Mouse (Mus musculus): ENCODE results near the gene Vwce. TPM values are rescaled to one million over a fixed set of nuclear protein-coding genes. Genes with fewer than 3 reads are reported as not detected.
A peak's percentile ranks its signal among the peaks of the same experiment; 100 is the strongest.

Vwce gene
- polyA plus RNA-seq, 1 experiment from 2014 or later, result 0.82 TPM

- Histone ChIP-seq H3K36me3 (peaks cover 26% of the 10 kb centered on the region), H3K4me3 (no peak overlapping the region), H3K9me3 (replicated peaks) (no peaks in the 10 kb centered on the region), H3K4me1 (replicated peaks) (peaks cover 49% of the 10 kb centered on the region), H3K27me3 (no peaks in the 10 kb centered on the region), H3K4me2 (no peak overlapping the region), H3K9ac (no peak overlapping the region), H3K27ac (0 out of 2 replicates have a peak overlapping the region, but pooled peaks have one; percentile 89)
- ATAC-seq (replicated peaks; ENCODE audit: insufficient number of reproducible peaks, insufficient read depth, low FRiP score, low read depth), result no peak
- WGBS, result 83% methylated on average over 1 of the region's 1 CpGs
Observed at GRCm38 (mm10) chr19:10707881-10708280, 73.9 kb downstream of the Vwce start.

GRCm38 (mm10) chr19:10708900-10709299 is 74.9 kb downstream of the Vwce start:
- no peak overlapping the region for H3K9ac ChIP-seq
- no peak for ATAC-seq (replicated peaks; ENCODE audit: insufficient number of reproducible peaks, insufficient read depth, low FRiP score, low read depth)
- 73% methylated on average over 6 of the region's 6 CpGs for WGBS
- no peaks in the 10 kb centered on the region for H3K27me3 ChIP-seq
- H3K36me3 ChIP-seq, result peaks cover 36% of the 10 kb centered on the region
- no peak overlapping the region for H3K4me3 ChIP-seq
- no peaks in the 10 kb centered on the region for H3K9me3 ChIP-seq (replicated peaks)
- H3K4me2 ChIP-seq, result no peak overlapping the region
- H3K27ac ChIP-seq, result peak overlapping the region; percentile 89
- peaks cover 47% of the 10 kb centered on the region for H3K4me1 ChIP-seq (replicated peaks)

- peak; percentile 86 for ATAC-seq (replicated peaks; ENCODE audit: insufficient number of reproducible peaks, insufficient read depth, low FRiP score, low read depth)
- H3K9me3 ChIP-seq (replicated peaks), result no peaks in the 10 kb centered on the region
- H3K27me3 ChIP-seq, result no peaks in the 10 kb centered on the region
- H3K9ac ChIP-seq, result no peak overlapping the region
- 11% methylated on average over 8 of the region's 8 CpGs for WGBS
- peak overlapping the region; percentile 89 for H3K27ac ChIP-seq
- H3K4me1 ChIP-seq (replicated peaks), result peaks cover 47% of the 10 kb centered on the region
- peaks cover 42% of the 10 kb centered on the region for H3K36me3 ChIP-seq
- no peak overlapping the region for H3K4me3 ChIP-seq
- no peak overlapping the region for H3K4me2 ChIP-seq
Observed at GRCm38 (mm10) chr19:10709360-10710087, 75.5 kb downstream of the Vwce start.

- H3K4me1 ChIP-seq (replicated peaks), result peaks cover 41% of the 10 kb centered on the region
- H3K27me3 ChIP-seq, result no peaks in the 10 kb centered on the region
- H3K4me3 ChIP-seq, result no peak overlapping the region
- peak overlapping the region; percentile 22 for H3K9ac ChIP-seq
- no peaks in the 10 kb centered on the region for H3K9me3 ChIP-seq (replicated peaks)
- H3K27ac ChIP-seq, result peak overlapping the region; percentile 89
- peaks cover 42% of the 10 kb centered on the region for H3K36me3 ChIP-seq
- ATAC-seq (replicated peaks; ENCODE audit: insufficient number of reproducible peaks, insufficient read depth, low FRiP score, low read depth), result peak; percentile 29; the same call in 1 of the 2 replicates
- WGBS, result 54% methylated on average over 9 of the region's 9 CpGs
- no peak overlapping the region for H3K4me2 ChIP-seq
Observed at GRCm38 (mm10) chr19:10710088-10710511, 76.1 kb downstream of the Vwce start.

- no peak overlapping the region for H3K9ac ChIP-seq
- no peak overlapping the region for H3K4me3 ChIP-seq
- peaks cover 35% of the 10 kb centered on the region for H3K4me1 ChIP-seq (replicated peaks)
- H3K9me3 ChIP-seq (replicated peaks), result no peaks in the 10 kb centered on the region
- H3K27ac ChIP-seq, result peak overlapping the region; percentile 89; the same call in 1 of the 2 replicates
- no peak for ATAC-seq (replicated peaks; ENCODE audit: insufficient number of reproducible peaks, insufficient read depth, low FRiP score, low read depth)
- 85% methylated on average over 4 of the region's 4 CpGs for WGBS
- H3K36me3 ChIP-seq, result peaks cover 42% of the 10 kb centered on the region
- H3K4me2 ChIP-seq, result no peak overlapping the region
- H3K27me3 ChIP-seq, result no peaks in the 10 kb centered on the region
Observed at GRCm38 (mm10) chr19:10710751-10711150, 76.7 kb downstream of the Vwce start.

- no peaks in the 10 kb centered on the region for H3K9me3 ChIP-seq (replicated peaks)
- WGBS, result 95% methylated on average over 7 of the region's 7 CpGs
Observed at GRCm38 (mm10) chr19:10712194-10712593, 78.2 kb downstream of the Vwce start.

GRCm38 (mm10) chr19:10712646-10713045 is 78.6 kb downstream of the Vwce start:
- H3K4me2 ChIP-seq, result no peak overlapping the region
- no peak for ATAC-seq (replicated peaks; ENCODE audit: insufficient number of reproducible peaks, insufficient read depth, low FRiP score, low read depth)
- H3K27me3 ChIP-seq, result no peaks in the 10 kb centered on the region
- H3K4me1 ChIP-seq (replicated peaks), result peaks cover 26% of the 10 kb centered on the region
- no peak overlapping the region for H3K27ac ChIP-seq
- H3K4me3 ChIP-seq, result no peak overlapping the region
- H3K36me3 ChIP-seq, result peaks cover 38% of the 10 kb centered on the region
- no peak overlapping the region for H3K9ac ChIP-seq
- H3K9me3 ChIP-seq (replicated peaks), result no peaks in the 10 kb centered on the region
- 91% methylated on average over 12 of the region's 12 CpGs for WGBS

More at GRCm38 (mm10) chr19:10712194-10712593, 78.2 kb downstream of the Vwce start:
- H3K4me3 ChIP-seq, result no peak overlapping the region
- no peak for ATAC-seq (replicated peaks; ENCODE audit: insufficient number of reproducible peaks, insufficient read depth, low FRiP score, low read depth)
- no peak overlapping the region for H3K27ac ChIP-seq
- H3K4me2 ChIP-seq, result no peak overlapping the region
- H3K9ac ChIP-seq, result no peak overlapping the region
- no peaks in the 10 kb centered on the region for H3K27me3 ChIP-seq
- H3K36me3 ChIP-seq, result peaks cover 38% of the 10 kb centered on the region
- H3K4me1 ChIP-seq (replicated peaks), result peaks cover 27% of the 10 kb centered on the region

- Histone ChIP-seq H3K27me3 (no peaks in the 10 kb centered on the region), H3K9ac (no peak overlapping the region), H3K4me1 (replicated peaks) (peaks cover 31% of the 10 kb centered on the region), H3K9me3 (replicated peaks) (no peaks in the 10 kb centered on the region), H3K27ac (no peak overlapping the region), H3K4me2 (no peak overlapping the region), H3K36me3 (peaks cover 38% of the 10 kb centered on the region), H3K4me3 (no peak overlapping the region)
- no peak for ATAC-seq (replicated peaks; ENCODE audit: insufficient number of reproducible peaks, insufficient read depth, low FRiP score, low read depth)
- 88% methylated on average over 10 of the region's 10 CpGs for WGBS
Observed at GRCm38 (mm10) chr19:10713551-10713950, 79.5 kb downstream of the Vwce start.

- Histone ChIP-seq H3K36me3 (peaks cover 38% of the 10 kb centered on the region), H3K4me2 (no peak overlapping the region), H3K4me1 (replicated peaks) (peaks cover 24% of the 10 kb centered on the region), H3K27ac (no peak overlapping the region), H3K27me3 (no peaks in the 10 kb centered on the region), H3K4me3 (no peak overlapping the region), H3K9ac (no peak overlapping the region), H3K9me3 (replicated peaks) (no peaks in the 10 kb centered on the region)
- ATAC-seq (replicated peaks; ENCODE audit: insufficient number of reproducible peaks, insufficient read depth, low FRiP score, low read depth), result no peak
- whole genome bisulfite sequencing, result 79% methylated on average over 6 of the region's 6 CpGs
Observed at GRCm38 (mm10) chr19:10714168-10714567, 80.2 kb downstream of the Vwce start.

GRCm38 (mm10) chr19:10714682-10715475 is 80.9 kb downstream of the Vwce start:
- 41% methylated on average over 4 of the region's 4 CpGs for WGBS
- H3K9me3 ChIP-seq (replicated peaks), result no peaks in the 10 kb centered on the region
- ATAC-seq (replicated peaks; ENCODE audit: insufficient number of reproducible peaks, insufficient read depth, low FRiP score, low read depth), result no peak

GRCm38 (mm10) chr19:10715476-10715875 is 81.5 kb downstream of the Vwce start:
- peaks cover 38% of the 10 kb centered on the region for H3K36me3 ChIP-seq
- ATAC-seq (replicated peaks; ENCODE audit: insufficient number of reproducible peaks, insufficient read depth, low FRiP score, low read depth), result no peak
- WGBS, result 80% methylated on average over 6 of the region's 6 CpGs
- no peak overlapping the region for H3K4me2 ChIP-seq
- H3K4me1 ChIP-seq (replicated peaks), result peaks cover 21% of the 10 kb centered on the region
- H3K27me3 ChIP-seq, result no peaks in the 10 kb centered on the region
- no peaks in the 10 kb centered on the region for H3K9me3 ChIP-seq (replicated peaks)
- no peak overlapping the region for H3K4me3 ChIP-seq
- no peak overlapping the region for H3K9ac ChIP-seq
- H3K27ac ChIP-seq, result no peak overlapping the region

More at GRCm38 (mm10) chr19:10714682-10715475, 80.9 kb downstream of the Vwce start:
- Histone ChIP-seq H3K36me3 (peaks cover 38% of the 10 kb centered on the region), H3K9ac (no peak overlapping the region), H3K4me1 (replicated peaks) (peaks cover 21% of the 10 kb centered on the region), H3K27ac (no peak overlapping the region), H3K4me2 (no peak overlapping the region), H3K4me3 (no peak overlapping the region), H3K27me3 (no peaks in the 10 kb centered on the region)
